Mouse (Mus musculus): ENCODE data around the gene P4hb. TPM values are rescaled to one million over a fixed set of nuclear protein-coding genes. Genes with fewer than 3 reads are reported as not detected.
"Not testable (repeated sequence)": the region's sequence is repeated elsewhere in the genome, so short reads cannot be mapped to it uniquely, and the experiment has no call there.

Gene P4hb
- total RNA-seq, 2 experiments from 2014 or later = 127 to 136 TPM

- no peak for DNase-seq (ENCODE audit: extremely low spot score in 1 of 2, low spot score in 1 of 2)
Observed at GRCm38 (mm10) chr11:120517147-120517546, 55.9 kb downstream of the P4hb start.

GRCm38 (mm10) chr11:120515611-120516010 lies 57.4 kb downstream of the P4hb start:
- DNase-seq (ENCODE audit: extremely low spot score in 1 of 2, low spot score in 1 of 2) = peak; percentile 90 to 97

GRCm38 (mm10) chr11:120514262-120514661 lies 58.8 kb downstream of the P4hb start:
- not testable (repeated sequence) for DNase-seq (ENCODE audit: extremely low spot score in 1 of 2, low spot score in 1 of 2)

GRCm38 (mm10) chr11:120512790-120513453 lies 60.1 kb downstream of the P4hb start:
- no peak for DNase-seq (ENCODE audit: extremely low spot score in 1 of 2, low spot score in 1 of 2)

- no peak for DNase-seq (ENCODE audit: extremely low spot score in 1 of 2, low spot score in 1 of 2)
Observed at GRCm38 (mm10) chr11:120510375-120511030, 62.5 kb downstream of the P4hb start.

Other genes with a start within 250 kb of the P4hb start
- gene Actg1, start 224.7 kb downstream of the P4hb start, total RNA-seq (2021) = 1,000 to 10,000 TPM; 1,451 to 1,562 TPM
- under 1 TPM in 1 of 2 experiments, not detected in 1; 0.89 TPM for gene Fscn2, start 211.7 kb downstream of the P4hb start, total RNA-seq (2021)
- gene Faap100, start 194.5 kb downstream of the P4hb start, total RNA-seq (2021) = 10 to 100 TPM; 16.2 to 17.1 TPM
- gene Nploc4, start 135.5 kb downstream of the P4hb start, total RNA-seq (2021) = 10 to 100 TPM; 62.4 to 63.0 TPM
- 1 to 10 TPM in 1 of 2 experiments, under 1 TPM in 1; 0.32 to 6.8 TPM for gene Tspan10, start 130.6 kb downstream of the P4hb start, total RNA-seq (2021)
- under 1 TPM; 0.56 to 0.59 TPM for gene Pde6g, start 119.8 kb downstream of the P4hb start, total RNA-seq (2021)
- gene Oxld1, start 115.2 kb downstream of the P4hb start, total RNA-seq (2021) = 10 to 100 TPM; 15.5 to 16.2 TPM
- gene Ccdc137, start 115.1 kb downstream of the P4hb start, total RNA-seq (2021) = 10 to 100 TPM; 23.6 to 26.8 TPM
- 10 to 100 TPM; 50.8 to 53.8 TPM for gene Arl16, start 105.6 kb downstream of the P4hb start, total RNA-seq (2021)
- gene Mrpl12, start 88.6 kb downstream of the P4hb start, total RNA-seq (2021) = 10 to 100 TPM; 60.9 to 72.0 TPM
- 10 to 100 TPM; 18.1 to 22.4 TPM for gene Slc25a10, start 81.4 kb downstream of the P4hb start, total RNA-seq (2021)
- gene Gcgr, start 42.6 kb downstream of the P4hb start, total RNA-seq (2021) = under 1 TPM; 0.15 to 0.19 TPM
- gene Mcrip1, start 23.5 kb downstream of the P4hb start, total RNA-seq (2021) = 10 to 100 TPM; 86.1 to 86.5 TPM
- not detected for gene Ppp1r27, start 22.1 kb downstream of the P4hb start, total RNA-seq (2021)
- 100 to 1,000 TPM; 306 to 324 TPM for gene Arhgdia, start 8.4 kb upstream of the P4hb start, total RNA-seq (2021)
- gene Alyref, start 25.1 kb upstream of the P4hb start, total RNA-seq (2021) = 10 to 100 TPM; 61.7 to 67.4 TPM
- 100 to 1,000 TPM in 1 of 2 experiments, 10 to 100 TPM in 1; 87.2 to 109 TPM for gene Anapc11, start 25.2 kb upstream of the P4hb start, total RNA-seq (2021)
- 1 to 10 TPM; 2.1 to 2.9 TPM for gene Npb, start 35.2 kb upstream of the P4hb start, total RNA-seq (2021)
- gene Pcyt2, start 44.7 kb upstream of the P4hb start, total RNA-seq (2021) = 100 to 1,000 TPM; 133 to 162 TPM
- gene Sirt7, start 52.0 kb upstream of the P4hb start, total RNA-seq (2021) = 10 to 100 TPM; 36.1 to 42.4 TPM
- 10 to 100 TPM; 68.9 to 83.2 TPM for gene Mafg, start 60.3 kb upstream of the P4hb start, total RNA-seq (2021)
- gene Pycr1, start 70.5 kb upstream of the P4hb start, total RNA-seq (2021) = 1 to 10 TPM; 4.3 to 4.9 TPM
- gene Myadml2, start 74.9 kb upstream of the P4hb start, total RNA-seq (2021) = 1 to 10 TPM; 2.5 to 3.5 TPM
- 1 to 10 TPM; 4.5 to 8.2 TPM for gene Notum, start 87.9 kb upstream of the P4hb start, total RNA-seq (2021)
- 10 to 100 TPM; 50.0 to 55.7 TPM for gene Aspscr1, start 99.7 kb upstream of the P4hb start, total RNA-seq (2021)
- gene Cenpx, start 140.5 kb upstream of the P4hb start, total RNA-seq (2021) = 10 to 100 TPM; 20.1 to 21.9 TPM
- 10 to 100 TPM; 47.0 to 65.2 TPM for gene Lrrc45, start 140.7 kb upstream of the P4hb start, total RNA-seq (2021)
- 10 to 100 TPM; 33.7 to 46.8 TPM for gene Rac3, start 148.2 kb upstream of the P4hb start, total RNA-seq (2021)
- gene Dcxr, start 154.0 kb upstream of the P4hb start, total RNA-seq (2021) = 10 to 100 TPM; 12.4 to 12.9 TPM
- gene Cbr2, start 158.9 kb upstream of the P4hb start, total RNA-seq (2021) = 1 to 10 TPM; 1.5 to 1.6 TPM
- gene Hmga1b, start 189.5 kb upstream of the P4hb start, total RNA-seq (2021) = 10 to 100 TPM; 19.9 to 22.8 TPM
- gene Rfng, start 211.0 kb upstream of the P4hb start, total RNA-seq (2021) = 10 to 100 TPM; 68.8 to 74.1 TPM
- 100 to 1,000 TPM; 147 to 153 TPM for gene Gps1, start 211.0 kb upstream of the P4hb start, total RNA-seq (2021)
- gene Dus1l, start 223.2 kb upstream of the P4hb start, total RNA-seq (2021) = 10 to 100 TPM; 45.7 to 50.0 TPM

Data from layer of hippocampus, postnatal 25 days (tissue).